Mouse (Mus musculus) hindbrain, embryonic 16.5 days (tissue): ENCODE data around the gene Josd1. TPM values are rescaled to one million over a fixed set of nuclear protein-coding genes. Genes with fewer than 3 reads are reported as not detected.
"Not testable (repeated sequence)": the region's sequence is repeated elsewhere in the genome, so short reads cannot be mapped to it uniquely, and the experiment has no call there.

Experiments
- ATAC-seq: fragments of 200-750 bp; cut with Nextera tagmentation; 2 replicates; pipeline ENCODE4 v1.8.0; 2017; ENCODE audit warnings: moderate TSS enrichment, moderate library complexity
- H3K27ac ChIP-seq: fragments of 300-500 bp; sonication (generic); 2 replicates; pipeline ENCODE4 v1.5.1; 2014; ENCODE audit warnings: low read depth, mild to moderate bottlenecking, control low read depth, low read length, moderate library complexity
- H3K27me3 ChIP-seq: fragments of 300-500 bp; sonication (generic); replicated peaks from 2 replicates; pipeline ENCODE4 v1.6.1; 2014; ENCODE audit warnings: low read length; ENCODE audit not compliant: control insufficient read depth, insufficient read depth
- H3K36me3 ChIP-seq: fragments of 300-500 bp; sonication (generic); 2 replicates; pipeline ENCODE4 v1.6.1; 2014; ENCODE audit warnings: mild to moderate bottlenecking, low read length, moderate library complexity, mixed read lengths; ENCODE audit not compliant: control insufficient read depth, insufficient read depth
- H3K4me1 ChIP-seq: fragments of 300-500 bp; sonication (generic); 2 replicates; pipeline ENCODE4 v1.6.1; 2014; ENCODE audit warnings: low read depth, low read length; ENCODE audit not compliant: control insufficient read depth, insufficient read depth
- H3K4me2 ChIP-seq: fragments of 300-500 bp; sonication (generic); 2 replicates; pipeline ENCODE4 v1.6.1; 2014; ENCODE audit warnings: mild to moderate bottlenecking, low read length, control low read depth, moderate library complexity
- H3K4me3 ChIP-seq: fragments of 300-500 bp; sonication (generic); 2 replicates; pipeline ENCODE4 v1.5.1; 2014; ENCODE audit warnings: mild to moderate bottlenecking, low read length, control low read depth, moderate library complexity
- H3K9ac ChIP-seq: fragments of 300-500 bp; sonication (generic); 2 replicates; pipeline ENCODE4 v1.6.1; 2014; ENCODE audit warnings: low read depth, mild to moderate bottlenecking, control low read depth, low read length, moderate library complexity
- H3K9me3 ChIP-seq: fragments of 300-500 bp; sonication (generic); 2 replicates; pipeline ENCODE4 v1.6.1; 2014; ENCODE audit warnings: mild to moderate bottlenecking, low read length, moderate library complexity; ENCODE audit not compliant: control insufficient read depth
- whole genome bisulfite sequencing: fragments of 180-500 bp; shearing (Covaris S2); extraction: QIAGEN DNeasy Blood & Tissue Kit; methylation state at CpG from one replicate; pipeline ENCODE4 v1.1.7; 2014; 5-methylcytosine and 5-hydroxymethylcytosine counted together
- polyA plus RNA-seq: library from polyadenylated mRNA; unstranded; fragments of >200 nt; fragmentation: Nextera tagmentation; extraction: Ambion mirVana; gene quantifications from 2 replicates; pipeline ENCODE4 v1.2.1, GENCODE M21; 2015

Gene Josd1
- polyA plus RNA-seq, 1 experiment from 2014 or later, result 19.1 TPM

- ATAC-seq, result no peak
- Histone ChIP-seq H3K36me3 (no peaks in the 10 kb centered on the region), H3K27ac (peak overlapping the region; percentile 95), H3K9ac (peak overlapping the region; percentile 93), H3K27me3 (no peaks in the 10 kb centered on the region), H3K4me1 (peaks cover 56% of the 10 kb centered on the region), H3K4me2 (peak overlapping the region; percentile 88), H3K4me3 (peak overlapping the region; percentile 68), H3K9me3 (no peaks in the 10 kb centered on the region)
- under 1% methylated on average over 28 of the region's 33 CpGs for WGBS
These were observed 544 bp downstream of the Josd1 start for GRCm38 (mm10) chr15:79687175-79687574.

DNA sequence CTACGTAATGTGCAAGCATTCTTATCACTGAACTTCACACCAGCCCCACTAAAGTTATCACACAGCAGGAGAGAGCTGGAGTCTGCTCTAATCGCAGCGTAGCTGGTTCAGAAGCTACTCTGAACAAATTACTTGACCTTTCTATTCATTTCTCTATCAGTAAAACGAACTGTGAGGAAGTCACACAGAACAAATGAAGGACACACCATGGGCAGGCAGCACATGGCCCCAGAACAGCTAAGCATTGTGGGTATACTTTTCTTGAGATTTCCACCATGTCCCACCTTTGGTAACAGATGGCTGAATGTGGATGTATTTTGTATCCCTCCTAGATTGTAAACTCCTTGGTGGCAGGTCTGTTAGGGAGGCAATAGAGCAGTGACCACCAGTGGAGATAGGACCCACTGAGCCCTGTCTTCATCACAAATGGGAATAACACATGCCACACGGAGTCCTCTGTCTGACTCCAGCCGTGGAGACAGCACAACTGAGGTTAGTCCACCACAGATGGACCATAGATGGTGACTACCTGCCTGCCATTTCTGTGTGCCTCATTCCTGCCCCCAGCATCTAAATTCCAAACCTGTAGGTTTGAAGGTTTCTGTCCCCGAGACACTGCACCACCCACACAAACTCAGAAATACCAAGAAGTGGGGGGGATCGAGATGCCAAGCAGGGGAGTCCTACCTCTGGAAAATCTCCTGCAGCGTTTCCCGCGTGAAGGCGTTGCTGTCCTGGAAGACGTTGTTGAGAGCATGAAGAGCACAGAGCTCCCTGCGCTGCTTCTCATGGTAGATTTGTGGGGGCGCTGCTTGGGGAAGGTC lies 1.5 kb downstream of the Josd1 start:
- no peak overlapping the region for H3K27ac ChIP-seq
- H3K9ac ChIP-seq, result peak overlapping the region; percentile 93
- H3K36me3 ChIP-seq, result no peaks in the 10 kb centered on the region
- peak overlapping the region; percentile 68 for H3K4me3 ChIP-seq
- 12% methylated on average over 15 of the region's 15 CpGs for WGBS
- H3K4me1 ChIP-seq, result peaks cover 51% of the 10 kb centered on the region
- H3K4me2 ChIP-seq, result peak overlapping the region; percentile 88
- ATAC-seq, result no peak
- H3K27me3 ChIP-seq, result no peaks in the 10 kb centered on the region
- no peaks in the 10 kb centered on the region for H3K9me3 ChIP-seq

DNA sequence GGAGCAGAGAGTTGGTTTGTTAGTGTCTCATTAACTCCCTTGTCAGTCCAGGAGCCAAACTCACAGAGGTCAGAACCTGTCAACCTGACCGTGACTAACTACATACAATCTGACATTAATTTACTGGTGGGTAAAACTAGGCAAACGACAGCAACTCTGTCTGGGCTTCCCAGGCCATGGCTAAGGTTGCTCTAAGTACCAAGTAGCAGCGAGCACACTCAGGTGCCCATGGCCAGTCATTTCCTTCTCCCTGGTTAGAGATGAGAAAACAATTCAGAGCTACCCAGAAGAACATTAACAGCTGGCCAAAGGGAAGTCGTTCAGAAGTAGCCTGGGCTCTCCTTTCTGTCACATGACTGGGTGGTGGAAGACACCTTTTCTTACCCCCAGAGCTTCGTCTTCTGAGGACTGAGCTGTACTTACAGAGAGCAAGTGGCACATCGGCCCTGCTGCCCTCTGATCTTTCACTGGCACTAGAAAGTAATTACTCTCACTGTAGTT lies 2.5 kb downstream of the Josd1 start:
- 50% methylated on average over 6 of the region's 6 CpGs for WGBS

GRCm38 (mm10) chr15:79684616-79685015 lies 3.1 kb downstream of the Josd1 start:
- WGBS, result 75% methylated on average over 6 of the region's 6 CpGs
- peaks cover 51% of the 10 kb centered on the region for H3K4me1 ChIP-seq

More for the DNA sequence above, 2.5 kb downstream of the Josd1 start:
- Histone ChIP-seq H3K27ac (no peak overlapping the region), H3K4me1 (peaks cover 55% of the 10 kb centered on the region), H3K4me2 (peak overlapping the region; percentile 88), H3K4me3 (peak overlapping the region; percentile 68), H3K27me3 (no peaks in the 10 kb centered on the region), H3K9ac (peak overlapping the region; percentile 93), H3K9me3 (no peaks in the 10 kb centered on the region), H3K36me3 (no peaks in the 10 kb centered on the region)
- no peak for ATAC-seq

GRCm38 (mm10) chr15:79683707-79684465 lies 3.8 kb downstream of the Josd1 start:
- Histone ChIP-seq H3K9ac (peak overlapping the region; percentile 93; the same call in 1 of the 2 replicates), H3K4me3 (peak overlapping the region; percentile 68; the same call in 1 of the 2 replicates), H3K27me3 (no peaks in the 10 kb centered on the region), H3K27ac (no peak overlapping the region), H3K4me2 (peak overlapping the region; percentile 88), H3K4me1 (peaks cover 50% of the 10 kb centered on the region), H3K9me3 (no peaks in the 10 kb centered on the region), H3K36me3 (no peaks in the 10 kb centered on the region)
- no peak for ATAC-seq
- 77% methylated on average over 19 of the region's 19 CpGs for WGBS

More at GRCm38 (mm10) chr15:79684616-79685015, 3.1 kb downstream of the Josd1 start:
- peak overlapping the region; percentile 88 for H3K4me2 ChIP-seq
- no peak overlapping the region for H3K27ac ChIP-seq
- H3K4me3 ChIP-seq, result peak overlapping the region; percentile 68
- H3K36me3 ChIP-seq, result no peaks in the 10 kb centered on the region
- no peaks in the 10 kb centered on the region for H3K27me3 ChIP-seq
- H3K9ac ChIP-seq, result peak overlapping the region; percentile 93
- ATAC-seq, result no peak
- no peaks in the 10 kb centered on the region for H3K9me3 ChIP-seq

DNA sequence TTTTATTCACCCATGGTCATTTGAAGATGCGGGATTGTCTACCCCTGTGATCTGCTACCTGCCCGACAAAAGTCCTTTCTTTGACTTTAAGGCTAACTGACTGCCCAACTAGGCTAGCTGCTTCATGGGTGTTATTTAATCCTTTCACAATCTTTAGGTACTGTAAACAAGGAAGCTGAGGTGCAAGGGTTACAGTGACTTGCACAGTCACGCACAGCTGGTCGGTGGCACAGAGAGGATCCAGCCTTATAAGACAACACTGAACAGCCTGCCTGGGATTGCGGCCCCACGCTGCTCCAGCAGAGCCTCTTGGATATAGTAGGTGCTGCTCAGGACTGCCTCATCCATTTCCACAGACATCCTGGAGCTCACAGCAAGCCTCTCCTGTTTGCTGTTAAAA lies 4.6 kb downstream of the Josd1 start:
- H3K27me3 ChIP-seq, result no peaks in the 10 kb centered on the region
- WGBS, result 91% methylated on average over 6 of the region's 6 CpGs
- H3K4me3 ChIP-seq, result no peak overlapping the region
- peaks cover 46% of the 10 kb centered on the region for H3K4me1 ChIP-seq
- ATAC-seq, result no peak
- no peak overlapping the region for H3K9ac ChIP-seq
- no peaks in the 10 kb centered on the region for H3K9me3 ChIP-seq
- no peak overlapping the region for H3K4me2 ChIP-seq
- H3K36me3 ChIP-seq, result no peaks in the 10 kb centered on the region
- H3K27ac ChIP-seq, result no peak overlapping the region

DNA sequence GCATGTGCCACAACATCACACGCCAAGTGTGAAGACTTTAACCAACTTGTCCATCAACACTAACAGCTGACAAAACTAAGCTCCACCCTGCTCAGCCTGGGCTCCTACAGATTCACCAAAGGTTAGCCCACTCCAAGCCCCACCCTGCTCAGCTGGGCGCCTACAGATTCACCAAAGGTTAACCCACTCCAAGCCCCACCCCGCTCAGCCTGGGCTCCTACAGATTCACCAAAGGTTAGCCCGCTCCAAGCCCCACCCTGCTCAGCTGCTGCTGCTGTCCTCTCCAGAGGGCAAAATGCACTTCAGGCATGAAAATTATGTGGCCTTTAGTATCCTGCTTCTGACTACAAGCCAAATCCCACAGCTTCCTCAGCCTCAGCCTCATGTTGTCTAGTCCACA lies 5.7 kb downstream of the Josd1 start:
- H3K9ac ChIP-seq, result no peak overlapping the region
- WGBS, result 90% methylated on average over 4 of the region's 4 CpGs
- no peak overlapping the region for H3K4me3 ChIP-seq
- no peaks in the 10 kb centered on the region for H3K36me3 ChIP-seq
- H3K4me1 ChIP-seq, result peaks cover 44% of the 10 kb centered on the region
- no peak for ATAC-seq
- H3K27ac ChIP-seq, result no peak overlapping the region
- no peaks in the 10 kb centered on the region for H3K27me3 ChIP-seq
- no peaks in the 10 kb centered on the region for H3K9me3 ChIP-seq
- no peak overlapping the region for H3K4me2 ChIP-seq

- Histone ChIP-seq H3K36me3 (peaks cover 25% of the 10 kb centered on the region), H3K9me3 (no peaks in the 10 kb centered on the region), H3K27me3 (no peaks in the 10 kb centered on the region), H3K27ac (no peak overlapping the region), H3K9ac (no peak overlapping the region), H3K4me2 (no peak overlapping the region), H3K4me1 (peaks cover 10% of the 10 kb centered on the region), H3K4me3 (no peak overlapping the region)
- WGBS, result 75% methylated on average over 2 of the region's 2 CpGs
- no peak for ATAC-seq
These were observed 9.8 kb downstream of the Josd1 start for GRCm38 (mm10) chr15:79677936-79678335.

DNA sequence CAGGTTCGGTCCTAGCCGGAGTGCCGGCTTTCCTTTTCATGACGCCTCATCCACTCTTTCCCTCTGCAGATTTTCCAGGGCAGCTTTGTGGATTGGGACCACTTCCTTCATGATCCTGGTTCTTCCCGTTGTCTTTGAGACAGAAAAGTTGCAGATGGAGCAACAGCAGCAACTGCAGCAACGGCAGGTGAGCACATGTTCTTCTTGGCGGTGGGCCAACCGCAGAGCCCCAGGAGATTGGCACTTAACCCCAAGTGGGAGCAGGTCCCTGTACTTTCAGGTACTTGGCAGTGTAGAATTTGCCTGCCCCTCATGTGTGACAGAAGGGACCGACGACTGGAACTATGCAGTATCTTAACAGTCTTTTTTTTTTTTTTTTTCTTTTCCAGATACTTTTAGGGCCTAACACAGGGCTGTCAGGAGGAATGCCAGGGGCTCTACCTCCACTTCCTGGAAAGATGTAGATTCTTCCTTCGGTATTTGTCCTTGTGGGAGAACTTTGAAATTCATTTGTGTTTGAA lies 15.8 kb downstream of the Josd1 start:
- WGBS, result 81% methylated on average over 11 of the region's 11 CpGs
- not testable (repeated sequence) for H3K27ac ChIP-seq, H3K4me1 ChIP-seq, H3K9ac ChIP-seq, H3K27me3 ChIP-seq, H3K9me3 ChIP-seq, ATAC-seq
- Histone ChIP-seq H3K36me3 (peaks cover 34% of the 10 kb centered on the region), H3K4me2 (peak overlapping the region; percentile 57), H3K4me3 (peak overlapping the region; percentile 71)
